Mouse (Mus musculus): Measurements from ENCODE around the gene Apobec3.

Gene Apobec3

DNA sequence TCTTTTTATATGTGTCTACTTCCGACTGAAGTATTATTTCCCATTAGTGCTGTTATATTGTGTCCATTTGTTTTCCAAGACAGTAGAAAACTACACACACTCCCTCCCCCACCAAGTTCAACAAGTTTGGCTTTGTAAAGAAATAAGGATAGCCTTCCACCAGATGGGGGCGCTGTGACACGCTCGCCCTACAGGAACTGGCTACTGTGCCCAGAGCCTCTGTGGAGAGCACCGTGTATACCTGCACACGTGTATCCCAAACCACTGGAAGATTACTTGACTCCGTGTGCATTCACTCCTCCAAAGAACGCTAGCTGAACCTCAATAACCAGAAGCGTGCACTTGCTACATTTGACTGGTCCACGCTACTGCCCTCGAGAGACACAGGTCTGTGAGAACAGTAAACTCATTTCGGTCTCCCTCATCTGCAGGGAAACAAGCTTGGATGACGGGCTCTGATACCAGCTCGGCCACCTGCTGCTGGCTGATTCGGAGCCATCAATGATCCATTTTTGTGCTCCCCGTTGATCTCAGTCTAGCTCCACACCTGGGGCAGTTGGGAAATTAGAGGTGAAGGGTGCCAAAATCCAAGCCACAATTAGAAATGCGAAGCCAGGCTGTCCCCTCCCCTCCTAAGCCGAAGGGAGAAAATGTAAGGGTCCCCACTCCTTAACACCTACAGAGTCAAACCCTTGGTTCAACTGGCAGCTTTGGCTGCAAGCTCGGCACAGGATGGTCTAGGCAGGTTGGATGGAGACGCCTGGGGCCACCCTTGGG lies at the start of gene Apobec3:
TSS of gene Apobec3 (plus strand) at position 224 of the 777 bp plus-strand sequence.
- in situ Hi-C loops (cut with MboI, MseI): no loop called here

DNA sequence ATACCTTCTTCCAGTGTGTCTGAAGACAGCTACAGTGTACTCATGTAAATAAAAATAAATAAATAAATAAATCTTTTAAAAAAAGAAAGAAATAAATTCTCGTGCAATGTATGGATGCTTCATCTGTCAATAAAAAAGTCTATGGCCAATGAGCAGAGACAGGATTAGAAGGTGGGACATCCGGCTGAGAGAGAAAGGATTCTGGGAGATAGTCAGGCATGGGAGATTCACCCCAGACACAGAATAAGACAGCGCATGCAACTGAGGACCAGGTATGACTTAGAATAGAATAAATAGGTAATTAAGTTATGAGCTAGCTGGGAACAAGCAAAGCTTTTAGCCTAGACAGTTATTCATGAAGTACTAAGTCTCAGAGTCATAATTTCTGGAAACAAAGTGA lies 48.5 kb upstream of the Apobec3 start:
- in situ Hi-C loops (cut with MboI, MseI): no loop called here

GRCm38 (mm10) chr15:79845986-79846385 lies 45.5 kb upstream of the Apobec3 start:
- in situ Hi-C loops (cut with MboI, MseI): no loop called here

DNA sequence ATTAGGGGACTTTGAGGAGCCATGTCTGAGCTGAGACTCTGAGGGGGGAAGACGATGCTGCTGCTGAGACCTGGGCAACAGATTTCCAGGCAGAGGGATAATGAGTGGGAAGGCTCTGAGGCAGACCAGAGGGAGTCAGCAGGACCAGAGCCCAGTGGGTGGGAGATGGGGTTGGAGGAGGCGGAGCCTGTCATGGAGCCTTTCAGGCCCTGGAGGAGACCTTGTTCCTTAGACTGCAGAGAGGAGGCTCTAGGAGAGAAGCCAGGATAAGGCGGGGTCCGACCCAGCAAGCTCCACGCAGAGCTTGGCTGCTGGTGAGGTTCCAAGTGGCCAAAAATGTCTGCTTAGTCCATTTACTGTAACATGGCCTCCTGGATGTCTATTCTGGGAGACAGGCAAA lies 44.4 kb upstream of the Apobec3 start:
- in situ Hi-C loops (cut with MboI, MseI): no loop called here

GRCm38 (mm10) chr15:79850143-79850542 lies 41.3 kb upstream of the Apobec3 start:
- in situ Hi-C loops (cut with MboI, MseI): loop anchor here (5.0 to 10.0 kb wide), 2 partner anchors 55 to 348 kb away; no protein-coding TSS in a partner anchor

DNA sequence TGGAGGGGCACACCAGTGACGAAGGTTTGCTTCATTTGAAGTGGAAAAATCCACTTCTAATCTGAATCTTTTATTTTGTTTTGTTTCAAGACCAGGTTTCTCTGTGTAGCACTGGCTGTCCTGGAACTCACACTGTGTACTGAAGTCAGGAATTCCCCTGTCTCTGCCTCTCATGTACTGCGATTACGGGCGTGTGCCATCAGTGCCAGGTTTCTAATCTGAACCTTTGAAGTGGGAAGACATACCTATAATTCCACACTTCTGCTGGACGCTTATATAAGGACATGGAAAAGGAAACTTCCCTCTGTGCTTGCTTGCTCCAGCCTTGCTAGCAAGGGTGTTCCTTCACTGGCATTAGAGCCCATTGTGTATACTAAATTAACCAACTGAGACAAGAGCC lies 32.5 kb upstream of the Apobec3 start:
- in situ Hi-C loops (cut with MboI, MseI): loop anchor here (10.0 kb wide), 1 partner anchor 64 kb away; no protein-coding TSS in a partner anchor

- in situ Hi-C loops (cut with MboI, MseI): loop anchor here (10.0 kb wide), 1 partner anchor 65 kb away; no protein-coding TSS in a partner anchor
Observed at GRCm38 (mm10) chr15:79859821-79860220, 31.6 kb upstream of the Apobec3 start.

DNA sequence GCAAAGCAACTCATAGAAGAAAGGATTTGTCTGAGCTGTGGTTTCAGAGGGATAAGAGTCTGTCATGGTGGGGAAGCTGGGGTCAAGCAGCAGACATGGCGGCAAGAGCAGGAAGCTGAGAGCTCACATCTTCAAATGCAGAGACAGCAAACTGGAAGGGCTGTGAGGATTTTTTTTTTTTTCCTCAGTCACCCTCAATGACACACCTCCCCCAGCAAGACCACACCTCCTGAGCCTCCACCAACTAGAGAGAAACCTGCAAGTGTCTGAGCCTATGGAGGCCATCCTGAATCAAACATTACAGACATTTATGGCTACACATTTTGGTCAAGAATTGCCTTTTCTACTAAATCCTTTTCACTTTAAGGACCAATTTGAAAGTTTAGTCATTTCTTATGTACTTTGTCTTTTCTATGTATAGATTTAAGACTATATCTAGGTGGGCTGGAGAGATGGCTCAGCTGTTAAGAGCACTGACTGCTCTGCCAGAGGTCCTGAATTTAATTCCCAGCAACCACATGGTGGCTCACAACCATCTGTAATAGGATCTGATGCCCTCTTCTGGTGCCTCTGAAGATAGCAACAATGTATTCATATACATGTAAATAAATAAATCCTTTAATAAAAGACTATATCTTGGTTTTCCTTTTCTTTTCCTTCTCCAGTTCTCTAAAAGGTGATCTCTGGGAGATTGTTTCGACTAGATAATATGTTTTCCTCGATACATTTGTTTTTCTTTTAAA lies 24.0 kb upstream of the Apobec3 start:
- in situ Hi-C loops (cut with MboI, MseI): no loop called here

DNA sequence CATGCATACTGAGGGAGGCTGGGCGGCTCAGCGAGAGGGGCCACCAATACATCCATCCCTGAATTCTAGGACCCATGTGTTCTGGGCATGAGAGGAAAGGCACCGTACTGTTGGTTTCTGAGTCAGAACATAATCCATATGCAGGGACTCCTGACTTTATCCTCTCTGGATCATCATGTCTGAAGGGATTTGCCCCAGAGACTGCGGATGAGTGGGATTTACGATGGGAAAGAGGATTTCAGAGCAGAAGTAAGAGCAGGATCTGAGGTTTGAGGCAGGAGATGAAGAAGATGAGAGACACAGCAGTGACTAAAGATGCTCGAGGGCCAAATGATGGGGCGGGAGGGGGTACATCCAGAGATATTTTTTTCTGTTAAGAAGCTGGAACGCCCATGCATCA lies 17.9 kb upstream of the Apobec3 start:
- in situ Hi-C loops (cut with MboI, MseI): no loop called here

- in situ Hi-C loops (cut with MboI, MseI): no loop called here
Observed at GRCm38 (mm10) chr15:79873995-79874394, 17.5 kb upstream of the Apobec3 start.

DNA sequence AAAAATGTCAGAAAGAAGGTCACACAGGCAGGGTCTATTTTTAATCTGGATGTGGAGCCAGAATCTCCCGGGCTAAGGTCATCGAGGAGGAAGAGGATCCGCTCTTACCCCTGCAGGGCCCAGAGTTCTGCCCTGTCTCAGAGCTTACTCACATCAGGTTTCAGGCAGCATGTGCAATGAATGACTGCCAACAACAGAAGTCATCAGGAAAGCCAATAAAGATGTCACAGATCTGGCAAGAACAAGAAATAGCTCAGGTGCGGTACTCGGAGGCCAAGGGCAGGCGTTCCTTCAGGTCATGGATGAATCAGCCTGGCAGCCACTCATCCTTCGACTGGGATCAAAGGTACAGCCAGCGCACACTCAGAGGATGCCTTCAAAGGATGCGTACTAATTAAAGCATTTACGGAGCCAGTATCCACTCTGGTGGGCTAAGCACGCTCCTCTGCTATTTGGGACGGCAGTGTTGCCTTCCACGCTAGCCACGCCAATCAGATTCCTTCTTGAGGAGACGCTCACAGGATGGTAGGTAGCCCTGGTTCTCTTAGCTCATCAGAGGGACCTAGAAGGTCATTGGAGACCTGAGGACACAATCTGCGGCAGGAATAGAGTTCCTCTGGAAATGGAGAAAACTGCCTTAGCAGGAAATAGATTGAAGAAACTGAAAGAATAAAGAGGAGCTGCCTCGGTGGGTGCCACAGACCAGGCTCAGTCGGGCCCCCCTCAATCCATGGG lies 16.0 kb upstream of the Apobec3 start:
- in situ Hi-C loops (cut with MboI, MseI): no loop called here

DNA sequence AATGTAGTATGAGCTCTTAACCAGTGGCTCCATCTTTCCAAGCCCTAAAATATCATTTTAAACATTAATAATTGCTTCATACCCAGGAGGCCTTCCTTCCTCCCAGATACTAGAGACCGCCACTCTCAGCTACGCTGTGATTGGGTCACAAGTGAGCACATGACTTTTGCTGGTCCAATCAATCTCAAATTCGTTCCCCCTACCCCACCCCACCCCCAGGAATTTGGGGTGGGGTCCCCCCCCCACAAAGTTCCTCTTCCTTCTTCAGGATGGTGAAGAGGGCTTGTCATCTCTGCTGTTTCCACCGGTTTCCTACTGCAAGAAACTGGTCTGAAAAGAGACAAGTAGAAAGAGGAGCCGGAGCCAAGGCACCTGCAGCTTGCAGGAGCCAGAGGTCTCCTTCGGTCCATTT lies 12.7 kb upstream of the Apobec3 start:
- in situ Hi-C loops (cut with MboI, MseI): no loop called here

- in situ Hi-C loops (cut with MboI, MseI): no loop called here
Observed at GRCm38 (mm10) chr15:79879319-79879718, 12.1 kb upstream of the Apobec3 start.

- in situ Hi-C loops (cut with MboI, MseI): no loop called here
Observed at GRCm38 (mm10) chr15:79880477-79880876, 11.0 kb upstream of the Apobec3 start.

- in situ Hi-C loops (cut with MboI, MseI): no loop called here
Observed at GRCm38 (mm10) chr15:79882623-79883267, 8.7 kb upstream of the Apobec3 start.

DNA sequence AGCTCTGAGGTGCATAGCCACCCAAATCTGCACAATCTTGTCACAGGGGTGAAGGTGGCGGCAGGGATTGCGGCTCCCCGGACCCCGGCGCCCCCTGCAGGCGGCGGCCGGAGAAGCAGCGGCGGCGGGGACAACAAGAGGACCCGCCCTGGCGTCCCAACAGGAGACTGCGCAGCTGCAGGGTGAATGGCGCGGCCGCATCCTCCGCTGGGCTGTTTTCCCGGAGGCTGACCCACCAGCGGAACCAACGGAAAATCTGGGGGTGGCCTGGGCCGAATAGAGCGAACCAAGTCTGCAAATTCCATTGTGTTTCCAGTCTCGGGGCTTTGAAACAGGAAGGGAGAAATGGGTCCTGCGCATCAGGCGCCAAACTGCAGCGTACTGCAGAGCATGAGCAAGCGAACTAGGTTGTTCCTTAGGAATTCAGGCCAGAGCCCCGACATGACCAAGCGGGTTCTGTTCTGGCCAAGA lies 8.1 kb upstream of the Apobec3 start:
- in situ Hi-C loops (cut with MboI, MseI): no loop called here

- in situ Hi-C loops (cut with MboI, MseI): loop anchor here (5.0 kb wide), 1 partner anchor 53 kb away; the partner anchor contains the start of genes Cbx6 and Npcd
Observed at GRCm38 (mm10) chr15:79884820-79885219, 6.6 kb upstream of the Apobec3 start.

DNA sequence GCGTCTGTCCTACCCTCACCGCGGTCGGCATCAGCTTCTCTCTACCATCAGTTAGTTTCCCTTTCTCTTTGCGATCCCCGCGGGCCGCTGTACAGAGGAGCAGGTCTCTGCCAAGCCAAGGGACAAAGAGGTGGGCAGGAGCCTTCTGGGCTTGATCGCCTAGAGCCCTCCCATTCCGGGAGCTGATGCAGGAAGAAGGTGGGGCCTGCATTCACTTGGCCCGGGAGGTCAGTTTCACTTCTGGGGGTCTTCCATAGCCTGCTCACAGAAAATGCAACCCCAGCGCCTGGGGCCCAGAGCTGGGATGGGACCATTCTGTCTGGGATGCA lies 718 bp downstream of the Apobec3 start:
- in situ Hi-C loops (cut with MboI, MseI): no loop called here

- in situ Hi-C loops (cut with MboI, MseI): no loop called here
Observed at GRCm38 (mm10) chr15:79892995-79893823, 1.8 kb downstream of the Apobec3 start.

DNA sequence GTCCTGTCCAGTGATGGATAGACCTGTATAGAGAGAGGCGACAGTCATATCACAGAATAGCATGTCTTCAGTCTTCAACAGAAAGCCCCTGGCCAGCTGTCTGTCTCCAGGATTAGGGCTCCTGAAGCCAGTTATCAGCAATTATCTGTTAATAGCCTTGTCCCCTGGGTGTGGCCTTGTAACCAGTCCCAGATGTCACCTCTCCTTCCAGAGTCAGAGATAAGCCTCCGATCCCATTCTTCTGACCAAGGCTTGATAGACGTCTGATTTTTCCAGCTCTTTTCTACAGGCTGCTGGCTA lies 2.3 kb downstream of the Apobec3 start:
- in situ Hi-C loops (cut with MboI, MseI): no loop called here

GRCm38 (mm10) chr15:79894343-79894742 lies 2.9 kb downstream of the Apobec3 start:
- in situ Hi-C loops (cut with MboI, MseI): no loop called here

Measured in T-helper 2 cell (primary cell).